Mouse (Mus musculus) hindbrain, embryonic 11.5 days (tissue): ENCODE data around the gene Vma21-ps. TPM values are rescaled to one million over a fixed set of nuclear protein-coding genes. Genes with fewer than 3 reads are reported as not detected.
A peak's percentile ranks its signal among the peaks of the same experiment; 100 is the strongest.
"Not testable (repeated sequence)": the region's sequence is repeated elsewhere in the genome, so short reads cannot be mapped to it uniquely, and the experiment has no call there.

Experiments
- ATAC-seq: fragments of 200-750 bp; cut with Nextera tagmentation; 2 replicates; pipeline ENCODE4 v1.8.0; 2017; ENCODE audit warnings: mild to moderate bottlenecking, moderate TSS enrichment, moderate library complexity; ENCODE audit not compliant: low FRiP score
- DNase-seq: peaks from one replicate; pipeline ENCODE4 v3.0.0-alpha.2; 2015; ENCODE audit warnings: low spot score
- H3K27ac ChIP-seq: fragments of 300-500 bp; sonication (generic); 2 replicates; pipeline ENCODE4 v1.5.1; 2014; ENCODE audit warnings: mild to moderate bottlenecking, low read depth, low read length
- H3K27me3 ChIP-seq: fragments of 300-500 bp; sonication (generic); 2 replicates; pipeline ENCODE4 v1.6.1; 2014; ENCODE audit warnings: mild to moderate bottlenecking, low read length, moderate library complexity, mixed read lengths; ENCODE audit not compliant: control insufficient read depth, insufficient read depth
- H3K36me3 ChIP-seq: fragments of 300-500 bp; sonication (generic); 2 replicates; pipeline ENCODE4 v1.6.1; 2014; ENCODE audit warnings: mild to moderate bottlenecking, low read length, moderate library complexity, mixed read lengths; ENCODE audit not compliant: control insufficient read depth, insufficient read depth
- H3K4me1 ChIP-seq: fragments of 300-500 bp; sonication (generic); replicated peaks from 2 replicates; pipeline ENCODE4 v1.6.1; 2014; ENCODE audit warnings: low read length, mixed read lengths; ENCODE audit not compliant: control insufficient read depth, insufficient read depth
- H3K4me2 ChIP-seq: fragments of 300-500 bp; sonication (generic); replicated peaks from 2 replicates; pipeline ENCODE4 v1.6.1; 2014; ENCODE audit warnings: mild to moderate bottlenecking, low read depth, low read length
- H3K4me3 ChIP-seq: fragments of 300-500 bp; sonication (generic); 2 replicates; pipeline ENCODE4 v1.5.1; 2014; ENCODE audit warnings: low read depth, low read length
- H3K9ac ChIP-seq: fragments of 300-500 bp; sonication (generic); 2 replicates; pipeline ENCODE4 v1.6.1; 2014; ENCODE audit warnings: low read depth, low read length
- H3K9me3 ChIP-seq: fragments of 300-500 bp; sonication (generic); 2 replicates; pipeline ENCODE4 v1.6.1; 2016; ENCODE audit warnings: low read length; ENCODE audit not compliant: control insufficient read depth
- WGBS: fragments of 180-500 bp; shearing (Covaris S2); extraction: QIAGEN DNeasy Blood & Tissue Kit; methylation state at CpG from one replicate; pipeline ENCODE4 v1.1.7; 2014; 5-methylcytosine and 5-hydroxymethylcytosine counted together
- polyA plus RNA-seq: library from polyadenylated mRNA; unstranded; fragments of >200 nt; fragmentation: Nextera tagmentation; extraction: Ambion mirVana; gene quantifications from 2 replicates; pipeline ENCODE4 v1.2.1, GENCODE M21; 2014

Vma21-ps gene
- 0.79 TPM in 1 of 2 replicates, not detected in the other for polyA plus RNA-seq

- WGBS, result 95% methylated on average over 10 of the region's 10 CpGs
- H3K36me3 ChIP-seq, DNase-seq, H3K27me3 ChIP-seq, H3K4me2 ChIP-seq, ATAC-seq, H3K9me3 ChIP-seq, H3K9ac ChIP-seq, H3K4me3 ChIP-seq, H3K4me1 ChIP-seq, H3K27ac ChIP-seq: not testable (repeated sequence)
These were observed at the start of gene Vma21-ps for GRCm38 (mm10) chr4:52497144-52497543. Gene Vma21-ps (minus strand): TSS chr4:52497244.

GRCm38 (mm10) chr4:52543001-52543400 lies 46.0 kb upstream of the Vma21-ps start:
- H3K4me1 ChIP-seq, result no peaks in the 10 kb centered on the region
- H3K4me3 ChIP-seq, result no peak overlapping the region
- no peak overlapping the region for H3K27ac ChIP-seq
- WGBS, result 77% methylated on average over 3 of the region's 3 CpGs
- DNase-seq (no peak), ATAC-seq (no peak)
- H3K27me3 ChIP-seq, result no peaks in the 10 kb centered on the region
- no peak overlapping the region for H3K4me2 ChIP-seq
- H3K36me3 ChIP-seq, result no peaks in the 10 kb centered on the region
- no peaks in the 10 kb centered on the region for H3K9me3 ChIP-seq
- H3K9ac ChIP-seq, result no peak overlapping the region

- H3K4me3 ChIP-seq, result no peak overlapping the region
- no peak overlapping the region for H3K9ac ChIP-seq
- no peaks in the 10 kb centered on the region for H3K36me3 ChIP-seq
- 79% methylated on average over 2 of the region's 2 CpGs for WGBS
- DNase-seq (no peak), ATAC-seq (no peak)
- H3K27ac ChIP-seq, result no peak overlapping the region
- no peaks in the 10 kb centered on the region for H3K4me1 ChIP-seq
- H3K9me3 ChIP-seq, result no peaks in the 10 kb centered on the region
- H3K27me3 ChIP-seq, result no peaks in the 10 kb centered on the region
- no peak overlapping the region for H3K4me2 ChIP-seq
These were observed 33.6 kb upstream of the Vma21-ps start for GRCm38 (mm10) chr4:52530636-52531035.

GRCm38 (mm10) chr4:52526464-52526863 lies 29.4 kb upstream of the Vma21-ps start:
- no peak for DNase-seq
- no peak overlapping the region for H3K4me2 ChIP-seq
- H3K4me1 ChIP-seq, result no peaks in the 10 kb centered on the region
- H3K4me3 ChIP-seq, result no peak overlapping the region
- H3K9ac ChIP-seq, result no peak overlapping the region
- peak; percentile 43 for ATAC-seq
- H3K36me3 ChIP-seq, result no peaks in the 10 kb centered on the region
- H3K27ac ChIP-seq, result no peak overlapping the region
- H3K9me3 ChIP-seq, result no peaks in the 10 kb centered on the region
- H3K27me3 ChIP-seq, result no peaks in the 10 kb centered on the region
- 71% methylated on average over 5 of the region's 5 CpGs for WGBS

GRCm38 (mm10) chr4:52519301-52519700 lies 22.3 kb upstream of the Vma21-ps start:
- Histone ChIP-seq H3K4me1 (no peaks in the 10 kb centered on the region), H3K4me3 (no peak overlapping the region), H3K36me3 (no peaks in the 10 kb centered on the region), H3K9ac (no peak overlapping the region), H3K27ac (no peak overlapping the region), H3K4me2 (no peak overlapping the region), H3K27me3 (no peaks in the 10 kb centered on the region), H3K9me3 (no peaks in the 10 kb centered on the region)
- 93% methylated on average over 5 of the region's 5 CpGs for whole genome bisulfite sequencing
- ATAC-seq (no peak), DNase-seq (no peak)

- H3K9ac ChIP-seq, result no peak overlapping the region
- no peaks in the 10 kb centered on the region for H3K9me3 ChIP-seq
- 8% methylated on average over 4 of the region's 4 CpGs for WGBS
- ATAC-seq (0 out of 2 replicates have a peak, but pooled peaks have one; percentile 40), DNase-seq (peak; percentile 11)
- H3K4me2 ChIP-seq, result no peak overlapping the region
- H3K27me3 ChIP-seq, result no peaks in the 10 kb centered on the region
- H3K27ac ChIP-seq, result no peak overlapping the region
- no peaks in the 10 kb centered on the region for H3K36me3 ChIP-seq
- no peaks in the 10 kb centered on the region for H3K4me1 ChIP-seq
- H3K4me3 ChIP-seq, result no peak overlapping the region
These were observed 20.5 kb upstream of the Vma21-ps start for GRCm38 (mm10) chr4:52517580-52517979.

GRCm38 (mm10) chr4:52487486-52487885 lies 9.6 kb downstream of the Vma21-ps start:
- H3K4me2 ChIP-seq, result no peak overlapping the region
- 86% methylated on average over 4 of the region's 4 CpGs for WGBS
- no peaks in the 10 kb centered on the region for H3K27me3 ChIP-seq
- H3K4me3 ChIP-seq, result no peak overlapping the region
- no peaks in the 10 kb centered on the region for H3K4me1 ChIP-seq
- no peaks in the 10 kb centered on the region for H3K36me3 ChIP-seq
- ATAC-seq, result no peak
- H3K9me3 ChIP-seq, result no peaks in the 10 kb centered on the region
- no peak overlapping the region for H3K9ac ChIP-seq
- no peak for DNase-seq
- H3K27ac ChIP-seq, result no peak overlapping the region

- no peak overlapping the region for H3K27ac ChIP-seq
- DNase-seq (no peak), ATAC-seq (no peak)
- whole genome bisulfite sequencing, result 92% methylated on average over 3 of the region's 3 CpGs
- no peak overlapping the region for H3K9ac ChIP-seq
- no peaks in the 10 kb centered on the region for H3K36me3 ChIP-seq
- no peaks in the 10 kb centered on the region for H3K4me1 ChIP-seq
- no peaks in the 10 kb centered on the region for H3K9me3 ChIP-seq
- no peak overlapping the region for H3K4me2 ChIP-seq
- H3K4me3 ChIP-seq, result no peak overlapping the region
- no peaks in the 10 kb centered on the region for H3K27me3 ChIP-seq
These were observed 23.6 kb downstream of the Vma21-ps start for GRCm38 (mm10) chr4:52473431-52473830.

GRCm38 (mm10) chr4:52461321-52461720 lies 35.7 kb downstream of the Vma21-ps start:
- DNase-seq (no peak), ATAC-seq (no peak)
- H3K4me2 ChIP-seq, result no peak overlapping the region
- no peaks in the 10 kb centered on the region for H3K9me3 ChIP-seq
- WGBS, result 91% methylated on average over 5 of the region's 5 CpGs
- H3K36me3 ChIP-seq, result peaks cover 10% of the 10 kb centered on the region; the same call in 1 of the 2 replicates
- H3K9ac ChIP-seq, result no peak overlapping the region
- H3K4me1 ChIP-seq, result no peaks in the 10 kb centered on the region
- H3K27me3 ChIP-seq, result no peaks in the 10 kb centered on the region
- H3K4me3 ChIP-seq, result no peak overlapping the region
- no peak overlapping the region for H3K27ac ChIP-seq
